Mouse (Mus musculus) small intestine, adult 2 months (tissue): Measurements from ENCODE around the gene Baz2b. TPM values are rescaled to one million over a fixed set of nuclear protein-coding genes. Genes with fewer than 3 reads are reported as not detected.

Experiments
- H3K27ac ChIP-seq: fragments of 200-500 bp; 2 replicates; pipeline ENCODE4 v1.5.1; 2012; ENCODE audit warnings: low read depth, low read length, control low read depth, inconsistent platforms; ENCODE audit not compliant: insufficient read depth
- H3K27me3 ChIP-seq: fragments of 200-500 bp; 2 replicates; pipeline ENCODE4 v1.6.1; 2012; ENCODE audit warnings: mild to moderate bottlenecking, moderate library complexity, low read length, inconsistent platforms; ENCODE audit not compliant: control insufficient read depth, insufficient read depth
- H3K36me3 ChIP-seq: fragments of 200-500 bp; 2 replicates; pipeline ENCODE4 v1.6.1; 2012; ENCODE audit warnings: mild to moderate bottlenecking, low read length, control low read depth, inconsistent platforms; ENCODE audit not compliant: control insufficient read depth, insufficient read depth
- H3K4me1 ChIP-seq: fragments of 200-500 bp; 2 replicates; pipeline ENCODE4 v1.6.1; 2012; ENCODE audit warnings: low read length, inconsistent platforms, mixed read lengths; ENCODE audit not compliant: control insufficient read depth, insufficient read depth, insufficient read length
- H3K4me3 ChIP-seq: fragments of 200-500 bp; 2 replicates; pipeline ENCODE4 v1.5.1; 2012; ENCODE audit warnings: low read depth, mild to moderate bottlenecking, control low read depth, inconsistent platforms, low read length, moderate library complexity
- CTCF ChIP-seq: fragments of 200-500 bp; IDR thresholded peaks from 2 replicates; pipeline ENCODE4 v1.5.1; 2012; ENCODE audit warnings: low read depth, mild to moderate bottlenecking, control low read depth, inconsistent platforms, low read length, moderate library complexity, mixed read lengths; ENCODE audit not compliant: insufficient replicate concordance, insufficient read length; ENCODE audit errors: extremely low read depth
- POLR2A ChIP-seq: fragments of 200-500 bp; IDR thresholded peaks from 2 replicates; pipeline ENCODE4 v1.6.1; 2012; ENCODE audit warnings: low read depth, mild to moderate bottlenecking, control low read depth, inconsistent platforms, low read length, moderate library complexity
- WGBS: fragments of 180-500 bp; shearing (Covaris S2); methylation state at CpG from one replicate; pipeline ENCODE4 v1.1.7; 2018; 5-methylcytosine and 5-hydroxymethylcytosine counted together
- polyA plus RNA-seq: library from polyadenylated mRNA; depleted of rRNA; stranded (reverse); fragments of >200 nt; gene quantifications from 2 replicates; pipeline ENCODE4 v1.2.3, GENCODE M21; 2012

Gene Baz2b
- polyA plus RNA-seq, 1 experiment = 9.9 TPM

GRCm38 (mm10) chr2:60133072-60133471 lies 76.6 kb downstream of the Baz2b start:
- no peaks in the 10 kb centered on the region for H3K4me1 ChIP-seq
- WGBS = 75% methylated on average over 2 of the region's 2 CpGs
- no peaks in the 10 kb centered on the region for H3K27me3 ChIP-seq
- H3K36me3 ChIP-seq = no peaks in the 10 kb centered on the region
- no peak overlapping the region for H3K4me3 ChIP-seq
- no peak overlapping the region for H3K27ac ChIP-seq
- TF ChIP-seq POLR2A (no peak), CTCF (no peak)

- no peaks in the 10 kb centered on the region for H3K4me1 ChIP-seq
- no peak overlapping the region for H3K27ac ChIP-seq
- H3K27me3 ChIP-seq = no peaks in the 10 kb centered on the region
- H3K36me3 ChIP-seq = no peaks in the 10 kb centered on the region
- WGBS = 53% methylated on average over 10 of the region's 10 CpGs
- TF ChIP-seq CTCF = no peak
- TF ChIP-seq POLR2A = no peak
- H3K4me3 ChIP-seq = no peak overlapping the region
Observed at GRCm38 (mm10) chr2:60132269-60133042, 77.2 kb downstream of the Baz2b start.

GRCm38 (mm10) chr2:60128631-60129030 lies 81.0 kb downstream of the Baz2b start:
- Histone ChIP-seq H3K4me3 (no peak overlapping the region), H3K36me3 (no peaks in the 10 kb centered on the region), H3K4me1 (no peaks in the 10 kb centered on the region), H3K27me3 (no peaks in the 10 kb centered on the region), H3K27ac (no peak overlapping the region)
- no peak for TF ChIP-seq POLR2A
- TF ChIP-seq CTCF = no peak
- 94% methylated on average over 7 of the region's 7 CpGs for WGBS

- Histone ChIP-seq H3K4me3 (no peak overlapping the region), H3K4me1 (no peaks in the 10 kb centered on the region; the same call in 1 of the 2 replicates), H3K36me3 (no peaks in the 10 kb centered on the region), H3K27ac (no peak overlapping the region), H3K27me3 (no peaks in the 10 kb centered on the region)
- WGBS = 57% methylated on average over 7 of the region's 7 CpGs
- TF ChIP-seq POLR2A = no peak
- TF ChIP-seq CTCF = no peak
Observed at GRCm38 (mm10) chr2:60126831-60127230, 82.8 kb downstream of the Baz2b start.

GRCm38 (mm10) chr2:60126292-60126691 lies 83.3 kb downstream of the Baz2b start:
- WGBS = 15% methylated on average over 8 of the region's 8 CpGs
- no peak overlapping the region for H3K4me3 ChIP-seq

GRCm38 (mm10) chr2:60125049-60126004 lies 84.3 kb downstream of the Baz2b start:
- H3K36me3 ChIP-seq = no peaks in the 10 kb centered on the region
- H3K4me1 ChIP-seq = peaks cover 3% of the 10 kb centered on the region; the same call in 1 of the 2 replicates
- H3K4me3 ChIP-seq = peak overlapping the region; percentile 76
- peak overlapping the region; percentile 91 for H3K27ac ChIP-seq
- no peaks in the 10 kb centered on the region for H3K27me3 ChIP-seq
- TF ChIP-seq CTCF (no peak), POLR2A (peak; percentile 76)
- under 1% methylated on average over 65 of the region's 83 CpGs for WGBS

More at GRCm38 (mm10) chr2:60126292-60126691, 83.3 kb downstream of the Baz2b start:
- no peaks in the 10 kb centered on the region for H3K27me3 ChIP-seq
- peaks cover 2% of the 10 kb centered on the region; the same call in 1 of the 2 replicates for H3K4me1 ChIP-seq
- H3K36me3 ChIP-seq = no peaks in the 10 kb centered on the region
- TF ChIP-seq POLR2A (no peak), CTCF (no peak)
- no peak overlapping the region for H3K27ac ChIP-seq
